Mouse (Mus musculus) ES-Bruce4 (cell line): Measurements from ENCODE around the gene Cpsf3.

ENCODE experiments used
- CTCF ChIP-seq: IDR thresholded peaks from one replicate; pipeline ENCODE4 v1.8.1; 2011; ENCODE audit warnings: low read depth, low read length
- EP300 ChIP-seq: IDR thresholded peaks from 2 replicates; pipeline ENCODE4 v1.6.1; 2011; ENCODE audit warnings: low read depth, low read length; ENCODE audit not compliant: insufficient read depth

- TF ChIP-seq CTCF, result peak; percentile 82
- no peak for TF ChIP-seq EP300
These were observed 33.1 kb downstream of the Cpsf3 start for GRCm38 (mm10) chr12:21318143-21318895.
